Mouse (Mus musculus) testis, adult 2 months (tissue): ENCODE measurements around the gene Xdh.

ENCODE experiments used
- CTCF ChIP-seq: fragments of 200-500 bp; IDR thresholded peaks from 2 replicates; pipeline ENCODE4 v1.5.1; 2012; ENCODE audit warnings: low read depth, mild to moderate bottlenecking, inconsistent platforms, low read length, moderate library complexity; ENCODE audit not compliant: control insufficient read depth, insufficient read depth, insufficient replicate concordance
- POLR2A ChIP-seq: fragments of 200-500 bp; IDR thresholded peaks from 2 replicates; pipeline ENCODE4 v1.6.1; 2012; ENCODE audit warnings: low read depth, mild to moderate bottlenecking, inconsistent platforms, low read length, moderate library complexity; ENCODE audit not compliant: control insufficient read depth

- TF ChIP-seq CTCF (no peak), POLR2A (no peak)
Measured at GRCm38 (mm10) chr17:73950970-73951369, 974 bp upstream of the Xdh start.
